Mouse (Mus musculus): Measurements from ENCODE around the gene Cobll1. TPM values are rescaled to one million over a fixed set of nuclear protein-coding genes. Genes with fewer than 3 reads are reported as not detected.

Cobll1 gene
- polyA plus RNA-seq, 1 experiment from 2014 or later, result 6.1 TPM

GRCm38 (mm10) chr2:65193091-65193795 lies 46.0 kb downstream of the Cobll1 start:
- no peak for ATAC-seq (ENCODE audit: low read depth)
- Histone ChIP-seq H3K4me2 (ENCODE audit: low read depth, low read length) (no peak overlapping the region), H3K4me1 (ENCODE audit: control insufficient read depth, low read depth, low read length) (peaks cover 3% of the 10 kb centered on the region), H3K9ac (ENCODE audit: low read depth, low read length) (no peak overlapping the region), H3K9me3 (replicated peaks; ENCODE audit: control insufficient read depth, low read length) (no peaks in the 10 kb centered on the region), H3K4me3 (ENCODE audit: low read depth, low read length) (no peak overlapping the region), H3K36me3 (ENCODE audit: control insufficient read depth, insufficient read depth) (no peaks in the 10 kb centered on the region), H3K27ac (ENCODE audit: low read length) (no peak overlapping the region), H3K27me3 (ENCODE audit: control insufficient read depth, insufficient read depth, low read depth, low read length) (no peaks in the 10 kb centered on the region)
- WGBS (ENCODE audit: insufficient replicate concordance), result 45% methylated on average over 12 of the region's 12 CpGs

GRCm38 (mm10) chr2:65191398-65191797 lies 47.8 kb downstream of the Cobll1 start:
- ATAC-seq (ENCODE audit: low read depth), result no peak
- Histone ChIP-seq H3K27me3 (ENCODE audit: control insufficient read depth, insufficient read depth, low read depth, low read length) (no peaks in the 10 kb centered on the region), H3K4me1 (ENCODE audit: control insufficient read depth, low read depth, low read length) (peaks cover 3% of the 10 kb centered on the region), H3K4me2 (ENCODE audit: low read depth, low read length) (no peak overlapping the region), H3K9ac (ENCODE audit: low read depth, low read length) (no peak overlapping the region), H3K36me3 (ENCODE audit: control insufficient read depth, insufficient read depth) (no peaks in the 10 kb centered on the region), H3K27ac (ENCODE audit: low read length) (no peak overlapping the region), H3K4me3 (ENCODE audit: low read depth, low read length) (no peak overlapping the region), H3K9me3 (replicated peaks; ENCODE audit: control insufficient read depth, low read length) (no peaks in the 10 kb centered on the region)
- WGBS (ENCODE audit: insufficient replicate concordance), result 45% methylated on average over 7 of the region's 7 CpGs

DNA sequence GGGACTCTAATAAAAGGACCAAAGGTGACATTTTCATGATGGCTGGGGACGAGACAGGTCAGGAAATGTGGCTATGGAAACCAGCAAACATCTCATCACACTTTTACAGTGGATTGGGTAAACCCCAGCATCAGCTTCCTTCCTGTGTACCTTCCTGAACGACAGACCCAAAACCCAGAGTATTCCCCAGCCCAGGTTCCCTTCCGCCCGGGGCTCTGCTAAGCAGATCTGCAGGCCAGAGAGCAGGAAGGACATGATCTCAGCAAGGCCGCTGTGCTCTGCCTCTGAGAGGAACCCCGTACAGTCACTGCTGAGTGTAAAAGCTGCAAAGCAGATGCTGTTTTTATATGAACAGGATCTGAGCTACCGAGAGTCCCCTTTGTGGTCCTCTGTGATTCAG lies 49.9 kb downstream of the Cobll1 start:
- H3K4me2 ChIP-seq (ENCODE audit: low read depth, low read length), result no peak overlapping the region
- peaks cover 3% of the 10 kb centered on the region for H3K4me1 ChIP-seq (ENCODE audit: control insufficient read depth, low read depth, low read length)
- whole genome bisulfite sequencing (ENCODE audit: insufficient replicate concordance), result 7% methylated on average over 7 of the region's 7 CpGs
- no peak overlapping the region for H3K4me3 ChIP-seq (ENCODE audit: low read depth, low read length)
- H3K9ac ChIP-seq (ENCODE audit: low read depth, low read length), result no peak overlapping the region
- no peaks in the 10 kb centered on the region for H3K9me3 ChIP-seq (replicated peaks; ENCODE audit: control insufficient read depth, low read length)
- H3K36me3 ChIP-seq (ENCODE audit: control insufficient read depth, insufficient read depth), result no peaks in the 10 kb centered on the region
- ATAC-seq (ENCODE audit: low read depth), result peak; percentile 59
- no peak overlapping the region for H3K27ac ChIP-seq (ENCODE audit: low read length)
- no peaks in the 10 kb centered on the region for H3K27me3 ChIP-seq (ENCODE audit: control insufficient read depth, insufficient read depth, low read depth, low read length)

- H3K27ac ChIP-seq (ENCODE audit: low read length), result no peak overlapping the region
- peaks cover 3% of the 10 kb centered on the region for H3K4me1 ChIP-seq (ENCODE audit: control insufficient read depth, low read depth, low read length)
- no peaks in the 10 kb centered on the region for H3K36me3 ChIP-seq (ENCODE audit: control insufficient read depth, insufficient read depth)
- H3K4me2 ChIP-seq (ENCODE audit: low read depth, low read length), result no peak overlapping the region
- no peak for ATAC-seq (ENCODE audit: low read depth)
- no peaks in the 10 kb centered on the region for H3K9me3 ChIP-seq (replicated peaks; ENCODE audit: control insufficient read depth, low read length)
- no peak overlapping the region for H3K4me3 ChIP-seq (ENCODE audit: low read depth, low read length)
- no peaks in the 10 kb centered on the region for H3K27me3 ChIP-seq (ENCODE audit: control insufficient read depth, insufficient read depth, low read depth, low read length)
- 8% methylated on average over 6 of the region's 6 CpGs for WGBS (ENCODE audit: insufficient replicate concordance)
- no peak overlapping the region for H3K9ac ChIP-seq (ENCODE audit: low read depth, low read length)
Measured at GRCm38 (mm10) chr2:65188585-65188984, 50.6 kb downstream of the Cobll1 start.

- no peak overlapping the region for H3K27ac ChIP-seq (ENCODE audit: low read length)
- H3K4me3 ChIP-seq (ENCODE audit: low read depth, low read length), result no peak overlapping the region
- no peak for ATAC-seq (ENCODE audit: low read depth)
- no peaks in the 10 kb centered on the region for H3K9me3 ChIP-seq (replicated peaks; ENCODE audit: control insufficient read depth, low read length)
- peaks cover 3% of the 10 kb centered on the region for H3K4me1 ChIP-seq (ENCODE audit: control insufficient read depth, low read depth, low read length)
- H3K27me3 ChIP-seq (ENCODE audit: control insufficient read depth, insufficient read depth, low read depth, low read length), result no peaks in the 10 kb centered on the region
- no peaks in the 10 kb centered on the region for H3K36me3 ChIP-seq (ENCODE audit: control insufficient read depth, insufficient read depth)
- no peak overlapping the region for H3K4me2 ChIP-seq (ENCODE audit: low read depth, low read length)
- no peak overlapping the region for H3K9ac ChIP-seq (ENCODE audit: low read depth, low read length)
Measured at GRCm38 (mm10) chr2:65187652-65188051, 51.6 kb downstream of the Cobll1 start.

GRCm38 (mm10) chr2:65187164-65187563 lies 52.0 kb downstream of the Cobll1 start:
- H3K36me3 ChIP-seq (ENCODE audit: control insufficient read depth, insufficient read depth), result no peaks in the 10 kb centered on the region
- no peak overlapping the region for H3K9ac ChIP-seq (ENCODE audit: low read depth, low read length)
- H3K4me3 ChIP-seq (ENCODE audit: low read depth, low read length), result no peak overlapping the region
- ATAC-seq (ENCODE audit: low read depth), result no peak; the same call in 1 of the 2 replicates
- H3K27me3 ChIP-seq (ENCODE audit: control insufficient read depth, insufficient read depth, low read depth, low read length), result no peaks in the 10 kb centered on the region
- peaks cover 3% of the 10 kb centered on the region for H3K4me1 ChIP-seq (ENCODE audit: control insufficient read depth, low read depth, low read length)
- H3K4me2 ChIP-seq (ENCODE audit: low read depth, low read length), result no peak overlapping the region
- H3K9me3 ChIP-seq (replicated peaks; ENCODE audit: control insufficient read depth, low read length), result no peaks in the 10 kb centered on the region
- WGBS (ENCODE audit: insufficient replicate concordance), result 57% methylated on average over 3 of the region's 3 CpGs
- H3K27ac ChIP-seq (ENCODE audit: low read length), result no peak overlapping the region

DNA sequence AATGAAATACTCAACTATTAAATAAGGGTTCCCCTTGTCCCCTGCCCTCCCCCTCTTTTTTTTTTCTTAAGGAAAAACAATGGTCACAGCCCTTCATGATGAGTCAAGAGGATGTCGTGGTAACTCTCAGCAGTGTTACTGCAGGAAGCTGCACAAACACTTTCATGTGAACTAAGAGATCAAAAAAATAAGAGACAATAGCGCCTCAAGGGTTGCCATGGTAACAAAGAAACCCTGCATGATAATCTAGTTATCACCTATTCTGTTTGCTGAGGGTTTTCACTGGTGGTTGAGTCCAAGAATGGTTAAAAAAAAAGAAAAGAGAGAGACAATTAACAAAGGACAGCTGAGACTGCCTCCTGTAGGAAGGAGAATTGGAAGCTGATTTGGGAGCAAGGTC lies 56.5 kb downstream of the Cobll1 start:
- no peak overlapping the region for H3K4me3 ChIP-seq (ENCODE audit: low read depth, low read length)
- H3K27ac ChIP-seq (ENCODE audit: low read length), result no peak overlapping the region
- H3K9ac ChIP-seq (ENCODE audit: low read depth, low read length), result no peak overlapping the region
- no peaks in the 10 kb centered on the region for H3K27me3 ChIP-seq (ENCODE audit: control insufficient read depth, insufficient read depth, low read depth, low read length)
- H3K4me1 ChIP-seq (ENCODE audit: control insufficient read depth, low read depth, low read length), result no peaks in the 10 kb centered on the region; the same call in 1 of the 2 replicates
- H3K4me2 ChIP-seq (ENCODE audit: low read depth, low read length), result no peak overlapping the region
- no peak for ATAC-seq (ENCODE audit: low read depth)
- no peaks in the 10 kb centered on the region for H3K36me3 ChIP-seq (ENCODE audit: control insufficient read depth, insufficient read depth)
- H3K9me3 ChIP-seq (replicated peaks; ENCODE audit: control insufficient read depth, low read length), result no peaks in the 10 kb centered on the region
- 14% methylated on average over 2 of the region's 2 CpGs for WGBS (ENCODE audit: insufficient replicate concordance)

GRCm38 (mm10) chr2:65181736-65182135 lies 57.5 kb downstream of the Cobll1 start:
- H3K36me3 ChIP-seq (ENCODE audit: control insufficient read depth, insufficient read depth), result no peaks in the 10 kb centered on the region
- 62% methylated on average over 8 of the region's 8 CpGs for WGBS (ENCODE audit: insufficient replicate concordance)
- no peak overlapping the region for H3K9ac ChIP-seq (ENCODE audit: low read depth, low read length)
- no peak overlapping the region for H3K4me2 ChIP-seq (ENCODE audit: low read depth, low read length)
- H3K27me3 ChIP-seq (ENCODE audit: control insufficient read depth, insufficient read depth, low read depth, low read length), result no peaks in the 10 kb centered on the region
- no peak overlapping the region for H3K27ac ChIP-seq (ENCODE audit: low read length)
- H3K4me1 ChIP-seq (ENCODE audit: control insufficient read depth, low read depth, low read length), result no peaks in the 10 kb centered on the region; the same call in 1 of the 2 replicates
- H3K4me3 ChIP-seq (ENCODE audit: low read depth, low read length), result no peak overlapping the region
- H3K9me3 ChIP-seq (replicated peaks; ENCODE audit: control insufficient read depth, low read length), result no peaks in the 10 kb centered on the region
- ATAC-seq (ENCODE audit: low read depth), result no peak

GRCm38 (mm10) chr2:65181066-65181716 lies 58.0 kb downstream of the Cobll1 start:
- H3K9me3 ChIP-seq (replicated peaks; ENCODE audit: control insufficient read depth, low read length), result no peaks in the 10 kb centered on the region
- ATAC-seq (ENCODE audit: low read depth), result peak; percentile 24; the same call in 1 of the 2 replicates
- no peak overlapping the region for H3K4me3 ChIP-seq (ENCODE audit: low read depth, low read length)
- H3K27me3 ChIP-seq (ENCODE audit: control insufficient read depth, insufficient read depth, low read depth, low read length), result no peaks in the 10 kb centered on the region
- H3K4me1 ChIP-seq (ENCODE audit: control insufficient read depth, low read depth, low read length), result no peaks in the 10 kb centered on the region; the same call in 1 of the 2 replicates
- no peaks in the 10 kb centered on the region for H3K36me3 ChIP-seq (ENCODE audit: control insufficient read depth, insufficient read depth)
- no peak overlapping the region for H3K27ac ChIP-seq (ENCODE audit: low read length)
- H3K9ac ChIP-seq (ENCODE audit: low read depth, low read length), result no peak overlapping the region
- 19% methylated on average over 9 of the region's 9 CpGs for WGBS (ENCODE audit: insufficient replicate concordance)
- H3K4me2 ChIP-seq (ENCODE audit: low read depth, low read length), result no peak overlapping the region
